Mouse (Mus musculus) MEL-GATA-1-ER (cell line): ENCODE results near the gene Cfap77.
A peak's percentile ranks its signal among the peaks of the same experiment; 100 is the strongest.
"Not testable (repeated sequence)": the region's sequence is repeated elsewhere in the genome, so short reads cannot be mapped to it uniquely, and the experiment has no call there.

Experiments
- DNase-seq: peaks from one replicate; pipeline ENCODE4 v3.0.0-alpha.2; 2012; ENCODE audit warnings: low read depth; ENCODE audit errors: extremely low read depth

Cfap77 gene

DNA sequence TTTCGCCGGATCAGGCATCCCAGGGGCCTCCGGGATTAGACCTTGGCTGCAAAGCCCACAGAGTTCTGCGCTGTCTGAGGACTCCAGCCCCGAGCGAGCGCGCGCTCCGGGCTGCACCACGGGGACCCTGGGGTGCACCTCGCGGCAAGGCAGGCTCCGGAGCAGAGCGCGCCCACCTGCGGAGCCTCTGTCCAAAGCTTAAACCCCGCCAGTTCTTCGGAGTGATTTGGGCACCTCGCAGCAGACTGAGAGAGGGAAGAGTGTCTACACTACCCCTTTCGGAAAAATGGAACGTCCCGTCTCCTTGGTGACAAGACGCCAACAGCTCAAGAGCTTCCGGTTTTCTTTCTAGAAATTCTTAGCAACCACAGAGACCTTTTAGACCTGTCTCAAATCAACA, at the start of gene Cfap77:
Cfap77 (minus strand) TSS at position 76 of the 400 bp plus-strand sequence.
- peak; percentile 83 for DNase-seq

DNA sequence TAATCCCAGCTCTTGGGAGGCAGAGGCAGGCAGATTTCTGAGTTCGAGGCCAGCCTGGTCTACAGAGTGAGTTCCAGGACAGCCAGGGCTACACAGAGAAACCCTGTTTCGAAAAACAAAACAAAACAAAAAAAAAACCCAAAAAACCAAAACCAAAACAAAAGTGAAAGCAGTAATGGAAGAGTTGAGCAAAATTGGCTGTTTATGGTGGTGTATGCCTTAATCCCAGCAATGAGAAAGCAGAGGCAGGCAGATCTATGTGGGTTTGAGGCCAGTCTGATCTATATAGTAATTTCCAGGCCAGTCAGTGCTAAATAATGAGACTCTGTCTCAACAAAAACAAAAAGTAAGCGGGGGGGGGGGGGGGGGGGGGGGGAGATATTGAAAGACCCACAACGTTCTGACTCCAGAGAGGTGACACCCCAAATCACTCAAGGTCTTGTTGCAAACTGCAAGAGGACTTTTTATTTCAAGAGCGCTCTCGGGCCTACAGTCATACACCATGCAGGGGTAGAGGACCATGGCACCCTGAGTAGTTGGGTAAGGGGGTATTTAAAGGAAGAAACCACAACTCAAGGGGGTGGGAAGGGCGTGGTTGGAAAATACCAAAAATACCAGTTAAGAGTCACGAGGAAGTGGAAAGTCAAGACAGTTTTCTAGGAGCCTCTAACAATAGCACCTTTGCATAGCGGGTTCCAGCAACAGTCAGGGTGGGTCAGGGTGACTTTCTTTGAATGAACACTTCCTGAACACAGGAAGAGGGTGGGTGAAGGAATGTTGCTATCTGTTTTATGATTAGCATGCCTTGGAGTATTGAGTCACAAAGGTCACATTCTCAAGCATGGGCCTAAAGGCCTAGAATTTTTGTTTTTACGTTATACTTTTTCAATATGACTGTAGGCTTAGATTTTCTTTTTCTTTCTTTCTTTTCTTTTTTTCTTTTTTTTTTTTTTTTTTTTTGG, 47.8 kb upstream of the Cfap77 start:
- DNase-seq: not testable (repeated sequence)

DNA sequence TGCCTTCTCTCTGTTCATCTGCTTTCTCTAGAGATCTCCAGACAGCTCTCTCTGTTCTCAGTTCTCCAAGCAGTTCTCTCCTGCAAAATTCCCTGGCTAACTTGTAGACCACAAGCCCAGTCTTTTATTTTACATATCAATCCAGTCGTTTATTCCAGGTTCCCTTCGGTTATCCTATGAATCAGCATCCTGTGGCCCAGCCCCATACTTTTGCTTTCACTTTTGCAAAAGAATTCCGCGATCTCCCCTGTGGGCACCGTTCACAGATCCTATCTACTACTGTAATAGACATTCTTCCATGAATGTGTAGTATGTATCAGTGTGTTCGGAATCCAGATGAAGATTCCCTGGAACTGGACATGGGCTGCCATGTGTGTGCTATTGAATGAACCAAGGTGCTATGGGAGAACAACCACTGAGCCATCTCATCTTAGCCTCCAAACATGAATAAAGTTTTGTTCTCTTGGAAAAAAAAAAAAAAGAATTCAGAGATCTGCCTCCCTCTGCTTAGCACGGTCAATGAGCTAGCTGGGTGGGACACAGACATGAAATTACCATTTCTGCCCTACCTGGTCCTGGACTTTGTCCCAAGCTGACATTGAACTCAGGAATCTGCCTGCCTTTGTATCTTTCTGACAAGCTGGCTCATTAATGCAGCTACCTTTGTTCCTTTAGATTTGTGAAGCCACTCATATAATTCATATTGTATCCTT, 46.1 kb upstream of the Cfap77 start:
- no peak for DNase-seq

DNA sequence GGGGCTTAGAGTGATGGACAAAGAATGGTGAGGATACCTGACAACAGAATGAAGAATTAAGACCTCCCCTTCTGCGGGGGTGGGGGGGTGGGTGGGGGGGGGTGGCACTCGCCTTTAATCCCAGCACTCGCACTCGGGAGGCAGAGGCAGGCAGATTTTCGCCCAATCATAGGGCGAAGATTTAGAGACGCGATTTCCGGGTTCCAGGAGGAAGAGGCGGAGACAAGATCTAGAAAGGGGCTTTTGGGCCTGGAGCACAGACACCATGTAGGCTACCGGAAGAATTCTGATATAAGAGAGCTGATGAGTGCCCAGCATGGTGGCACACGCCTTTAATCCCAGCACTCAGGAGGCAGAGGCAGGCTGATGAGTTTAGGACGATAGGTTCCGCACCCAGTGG, 44.8 kb upstream of the Cfap77 start:
- DNase-seq: no peak

DNA sequence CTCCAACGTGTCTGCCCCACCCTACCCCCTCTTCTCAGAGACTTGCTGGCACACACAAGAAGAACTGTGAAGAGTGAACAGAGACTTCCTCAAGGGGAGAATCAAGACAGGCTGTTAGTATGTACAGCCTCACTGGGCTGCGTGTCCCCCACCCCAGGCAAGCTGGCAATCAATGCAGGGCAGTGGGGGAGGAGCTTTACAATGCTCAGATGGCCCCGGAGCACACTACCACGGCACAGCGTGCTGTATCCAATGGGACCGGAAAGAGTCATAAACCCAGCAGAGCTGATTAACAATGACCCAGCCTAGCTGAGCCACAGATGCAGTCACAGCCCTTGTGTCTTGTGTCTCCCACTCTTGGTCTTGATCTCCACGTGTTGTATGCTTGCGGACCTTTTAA, 43.9 kb upstream of the Cfap77 start:
- DNase-seq: no peak

DNA sequence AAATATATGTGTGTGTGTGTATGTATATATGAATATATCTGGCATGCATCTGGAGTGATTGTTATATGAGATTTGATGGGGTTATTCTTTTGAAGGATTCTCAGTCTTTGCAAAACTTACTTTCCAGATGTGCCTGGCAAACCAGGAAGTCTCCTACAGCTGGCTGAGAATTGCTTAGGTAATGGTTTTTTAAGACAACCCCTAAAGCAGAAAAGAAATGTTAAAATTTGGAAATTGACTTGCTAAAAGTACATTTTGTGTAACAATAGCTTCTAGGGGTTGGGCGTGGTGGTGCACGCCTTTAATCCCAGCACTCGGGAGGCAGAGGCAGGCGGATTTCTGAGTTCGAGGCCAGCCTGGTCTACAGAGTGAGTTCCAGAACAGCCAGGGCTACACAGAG, 43.1 kb upstream of the Cfap77 start:
- DNase-seq: not testable (repeated sequence)

DNA sequence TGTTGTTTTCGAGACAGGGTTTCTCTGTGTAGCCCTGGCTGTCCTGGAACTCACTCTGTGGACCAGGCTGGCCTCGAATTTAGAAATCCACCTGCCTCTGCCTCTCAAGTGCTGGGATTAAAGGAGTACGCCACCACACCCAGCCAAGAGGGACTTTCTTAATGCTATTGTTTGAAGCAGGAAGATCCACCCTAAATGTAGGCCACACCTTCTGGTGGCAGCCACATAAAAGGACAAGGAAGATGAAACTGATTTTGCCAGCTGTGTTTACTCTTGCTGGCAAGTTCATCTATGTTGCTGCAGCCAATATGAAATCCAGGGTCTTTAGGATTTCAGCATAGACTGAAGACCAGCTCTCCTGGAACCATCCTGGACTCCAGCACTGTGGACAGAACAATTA, 42.6 kb upstream of the Cfap77 start:
- DNase-seq: no peak

DNA sequence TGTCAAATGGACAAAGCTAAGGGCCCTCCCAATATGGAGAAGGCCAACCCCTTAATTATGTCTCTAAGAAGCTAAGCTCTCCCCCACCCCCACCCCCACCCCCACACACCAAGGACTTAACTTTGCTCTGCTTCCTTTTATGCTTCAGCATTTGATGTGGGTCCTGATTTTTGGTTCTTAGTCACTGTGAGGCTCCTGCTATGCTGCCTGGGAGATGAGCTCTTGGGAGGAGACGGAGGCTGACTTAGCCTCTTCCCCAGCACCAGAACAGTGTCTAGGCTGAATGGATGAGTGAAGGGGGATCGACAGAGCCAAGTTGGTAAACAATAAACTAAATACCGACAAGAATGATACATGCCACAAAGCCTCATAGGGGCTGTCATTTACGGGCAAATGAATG, 41.9 kb upstream of the Cfap77 start:
- DNase-seq: no peak

DNA sequence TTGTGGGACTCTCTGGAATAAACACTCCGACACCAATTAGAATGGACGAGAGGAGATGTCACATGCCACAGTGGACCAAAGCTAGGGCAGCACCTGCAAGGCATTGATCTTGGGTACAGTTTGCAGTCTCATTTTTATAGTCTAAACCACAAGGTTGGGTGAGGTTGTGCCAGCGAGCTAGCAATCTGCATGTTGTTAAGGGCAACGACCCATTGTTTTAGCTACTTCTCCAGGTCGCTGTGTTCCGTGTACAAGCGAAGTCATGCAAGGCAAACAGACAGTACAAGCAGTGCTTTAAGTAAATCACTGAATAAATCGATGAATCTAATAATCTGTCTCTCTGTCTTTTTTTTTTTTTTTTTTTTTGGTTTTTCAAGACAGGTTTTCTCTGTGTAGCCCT, 40.8 kb upstream of the Cfap77 start:
- DNase-seq: no peak

DNA sequence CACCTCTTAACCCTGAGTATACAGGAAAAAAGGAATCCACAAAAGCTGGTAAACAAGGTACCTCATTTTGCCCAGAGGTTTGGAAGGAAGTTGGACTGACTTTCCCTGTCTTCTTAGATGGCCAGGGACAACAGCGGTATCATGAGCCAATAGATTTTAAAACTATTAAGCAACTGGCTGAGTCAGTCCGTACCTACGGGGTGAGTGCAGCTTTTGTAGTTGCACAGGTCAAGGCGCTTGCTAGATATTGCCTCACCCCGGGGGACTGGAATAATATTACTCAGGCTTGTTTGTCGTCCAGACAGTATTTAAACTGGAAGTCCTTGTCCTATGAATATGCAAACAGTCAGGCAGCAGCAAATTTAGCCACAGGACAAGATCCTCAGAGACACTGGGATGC, 34.4 kb upstream of the Cfap77 start:
- not testable (repeated sequence) for DNase-seq

DNA sequence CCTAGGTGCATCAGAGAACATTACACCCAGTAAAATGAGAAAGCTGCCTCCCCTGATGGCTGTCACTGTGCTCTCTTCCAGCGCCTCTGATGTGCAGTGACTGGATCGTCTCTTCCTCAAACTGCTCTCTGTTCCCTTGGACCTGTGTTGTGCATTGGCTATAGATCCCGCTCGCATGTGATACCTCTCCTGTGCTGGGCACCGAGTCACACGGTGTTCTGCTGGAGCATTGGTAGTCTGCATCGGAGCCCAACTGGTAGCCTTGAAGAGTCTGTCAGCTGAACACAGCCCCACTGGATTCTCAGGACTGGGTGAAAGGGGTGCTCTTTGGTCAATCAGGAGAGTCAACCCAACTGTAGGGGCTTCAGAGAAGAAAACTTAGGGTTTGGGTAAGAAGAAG, 31.2 kb upstream of the Cfap77 start:
- DNase-seq: no peak

DNA sequence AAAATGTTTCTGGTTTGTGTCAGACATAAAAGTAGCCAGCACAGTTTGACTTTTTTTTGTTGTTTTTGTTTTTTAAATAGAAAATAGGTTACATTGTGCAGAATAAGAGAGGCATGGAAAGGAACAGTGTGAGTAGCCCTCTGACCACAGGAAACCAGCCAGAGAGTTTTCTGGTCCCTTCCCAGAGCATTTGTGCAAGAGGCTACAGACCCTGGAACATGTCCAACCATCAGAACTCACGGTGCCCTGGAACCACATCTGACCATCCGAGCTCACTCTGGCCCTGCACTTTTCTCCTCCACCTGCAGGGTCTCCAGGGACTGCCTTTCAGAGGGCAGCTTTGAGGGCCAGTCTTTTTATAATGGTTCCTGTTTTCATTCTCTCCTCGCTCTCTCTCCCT, 27.1 kb upstream of the Cfap77 start:
- DNase-seq: no peak

DNA sequence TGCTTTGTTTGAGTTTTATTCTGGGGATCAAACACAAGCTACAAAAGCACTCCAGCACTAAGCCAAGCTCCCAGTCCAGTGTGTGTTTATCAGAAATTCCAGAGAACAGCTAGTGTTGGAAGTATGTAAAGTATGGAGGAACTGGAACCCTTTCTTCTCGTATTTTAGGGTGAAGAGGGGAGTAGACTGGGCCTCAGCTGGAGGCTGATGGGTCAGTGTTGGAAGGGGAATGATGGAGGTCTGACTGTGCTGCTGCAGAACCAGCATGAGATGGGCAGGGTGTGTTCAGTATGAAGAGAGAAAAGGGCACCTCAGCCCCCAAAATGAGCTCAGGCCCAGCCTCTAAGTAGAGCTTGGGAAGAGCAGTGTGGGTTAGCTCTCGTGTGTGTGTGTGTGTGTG, 21.4 kb upstream of the Cfap77 start:
- DNase-seq: no peak

DNA sequence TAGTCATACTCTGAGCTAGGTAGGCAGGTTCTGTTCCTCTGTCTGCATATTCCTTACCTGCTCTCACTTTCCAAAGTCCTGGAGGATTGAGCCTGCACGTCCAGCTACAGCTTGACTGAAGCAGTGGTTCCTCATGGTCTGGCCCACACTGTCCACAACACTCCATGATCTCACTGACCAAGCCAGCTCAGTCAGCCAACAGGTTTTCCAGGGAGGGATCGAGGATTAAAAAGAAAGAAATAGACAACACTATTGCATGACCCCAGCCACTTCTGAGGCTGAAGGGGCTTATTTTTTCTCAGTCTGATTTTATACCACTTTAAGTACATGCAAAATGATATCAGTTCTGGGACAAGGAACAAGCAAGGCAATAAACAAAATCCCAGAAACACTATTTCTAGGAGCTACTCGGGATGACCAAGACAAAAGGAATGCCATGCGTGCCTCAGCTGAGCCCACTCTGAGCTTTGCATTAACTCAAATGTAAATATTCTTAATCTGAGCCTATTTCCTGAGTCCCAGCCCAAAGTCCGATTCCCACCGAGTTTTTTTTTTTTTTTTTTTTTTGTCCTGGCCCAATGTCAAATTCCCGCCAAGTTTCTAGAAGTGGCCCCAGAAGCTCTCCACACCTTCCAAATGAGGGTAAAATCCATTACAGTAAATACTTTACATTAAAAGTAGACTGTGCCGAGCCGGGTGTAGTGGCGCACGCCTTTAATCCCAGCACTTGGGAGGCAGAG, 20.6 kb upstream of the Cfap77 start:
- DNase-seq: no peak

DNA sequence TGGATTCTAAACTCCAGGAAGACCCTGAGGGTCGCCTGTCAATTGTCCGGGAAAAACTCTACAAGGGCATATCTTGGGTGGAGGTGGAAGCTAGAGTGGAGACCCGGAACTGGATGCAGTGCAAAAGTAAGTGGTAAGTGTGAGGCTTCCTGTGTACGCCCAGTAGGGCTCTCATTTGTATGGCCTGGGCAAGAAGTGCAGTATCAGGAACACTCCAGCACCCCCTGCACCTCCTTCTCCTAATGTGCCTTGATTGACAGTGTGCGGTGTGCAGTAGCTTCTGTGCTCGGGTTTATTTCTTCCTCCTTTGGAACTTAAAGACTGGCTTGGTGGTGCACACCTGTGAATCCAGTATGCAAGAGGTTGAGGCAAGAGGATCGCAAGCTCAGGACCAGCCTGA, 19.8 kb upstream of the Cfap77 start:
- DNase-seq: no peak

DNA sequence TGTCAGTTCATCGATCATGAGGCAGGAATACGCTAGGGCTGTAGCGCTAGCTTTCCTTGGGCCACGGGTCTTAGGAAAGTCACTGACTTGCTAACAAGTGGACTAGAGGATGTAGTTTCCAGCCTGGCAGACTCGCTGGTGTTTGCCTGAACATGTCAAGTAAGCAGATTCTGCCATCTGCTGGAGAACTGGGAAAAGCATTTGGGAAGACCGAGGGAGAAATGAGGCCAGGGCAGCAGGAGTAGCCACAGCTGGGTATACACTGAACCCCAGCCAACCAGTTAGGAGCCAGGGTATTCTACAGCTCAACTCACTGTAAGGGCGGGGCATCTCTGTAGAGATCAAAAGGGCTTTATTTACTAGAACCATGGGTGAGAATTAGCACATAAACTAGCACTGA, 11.5 kb upstream of the Cfap77 start:
- no peak for DNase-seq

DNA sequence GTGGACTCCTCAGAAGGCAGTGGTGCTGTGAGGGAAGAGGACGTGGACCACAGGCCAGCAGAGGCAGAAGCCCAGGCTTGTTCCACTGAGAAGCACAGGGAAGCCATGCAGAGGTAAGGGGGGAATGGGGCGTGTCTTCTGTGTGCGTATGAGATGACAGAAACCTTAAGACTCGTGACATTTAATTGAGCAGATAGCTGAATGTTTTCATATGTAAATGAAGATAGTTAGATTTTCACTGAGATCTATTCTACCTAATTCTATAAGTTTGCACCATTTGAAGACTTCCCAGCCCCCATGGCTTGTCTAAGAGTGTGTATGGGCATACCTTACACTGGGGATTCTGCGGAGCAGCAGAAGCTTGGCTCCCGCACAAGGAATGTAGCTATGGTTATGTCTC, 10.9 kb upstream of the Cfap77 start:
- DNase-seq: no peak

DNA sequence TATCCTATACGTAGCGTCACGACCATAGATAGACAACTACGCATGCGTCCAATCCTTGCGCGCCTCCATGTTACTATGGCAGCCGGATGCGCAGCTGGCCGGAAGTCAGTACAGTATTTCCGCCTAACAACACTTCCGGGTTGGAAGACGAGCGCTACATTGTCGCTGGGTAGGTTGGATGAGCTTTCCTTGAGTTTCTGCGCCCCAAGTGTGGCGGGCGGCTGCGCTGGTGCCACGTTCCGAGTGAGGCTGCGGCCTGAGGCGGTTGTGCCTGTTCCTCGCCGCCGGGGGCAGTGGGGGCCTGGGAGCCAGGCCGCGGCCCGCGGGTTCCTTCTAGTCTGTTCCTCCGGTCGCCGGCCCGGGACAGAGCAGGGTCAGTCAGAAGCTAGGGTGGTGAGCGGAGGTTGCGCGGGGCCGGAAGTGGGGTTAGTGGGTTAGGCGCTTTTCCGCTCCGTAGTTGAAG, 5.3 kb upstream of the Cfap77 start, which contains the start of gene Ttf1:
Ttf1 (plus strand) TSS at position 128 of the 463 bp plus-strand sequence.
- DNase-seq: peak; percentile 92

DNA sequence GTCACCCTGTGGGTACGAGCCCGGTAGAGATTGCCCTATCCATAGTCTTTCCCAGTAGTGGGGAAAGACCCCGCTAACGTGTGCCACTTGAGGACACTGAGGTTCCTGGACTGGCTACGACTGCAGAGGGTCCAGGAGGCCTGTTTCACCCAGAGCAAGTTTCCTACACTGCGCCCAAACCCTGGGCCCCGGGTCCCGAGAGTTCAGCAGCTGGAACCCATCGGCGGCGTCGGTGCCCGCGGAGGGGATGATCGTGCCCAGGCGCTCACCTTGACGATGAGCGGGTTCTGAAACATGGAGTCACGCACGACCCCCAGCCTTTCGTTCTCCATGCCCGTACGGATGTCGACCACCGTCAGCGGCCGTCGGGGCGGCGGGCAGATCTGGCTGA, 326 bp downstream of the Cfap77 start:
- DNase-seq: no peak

DNA sequence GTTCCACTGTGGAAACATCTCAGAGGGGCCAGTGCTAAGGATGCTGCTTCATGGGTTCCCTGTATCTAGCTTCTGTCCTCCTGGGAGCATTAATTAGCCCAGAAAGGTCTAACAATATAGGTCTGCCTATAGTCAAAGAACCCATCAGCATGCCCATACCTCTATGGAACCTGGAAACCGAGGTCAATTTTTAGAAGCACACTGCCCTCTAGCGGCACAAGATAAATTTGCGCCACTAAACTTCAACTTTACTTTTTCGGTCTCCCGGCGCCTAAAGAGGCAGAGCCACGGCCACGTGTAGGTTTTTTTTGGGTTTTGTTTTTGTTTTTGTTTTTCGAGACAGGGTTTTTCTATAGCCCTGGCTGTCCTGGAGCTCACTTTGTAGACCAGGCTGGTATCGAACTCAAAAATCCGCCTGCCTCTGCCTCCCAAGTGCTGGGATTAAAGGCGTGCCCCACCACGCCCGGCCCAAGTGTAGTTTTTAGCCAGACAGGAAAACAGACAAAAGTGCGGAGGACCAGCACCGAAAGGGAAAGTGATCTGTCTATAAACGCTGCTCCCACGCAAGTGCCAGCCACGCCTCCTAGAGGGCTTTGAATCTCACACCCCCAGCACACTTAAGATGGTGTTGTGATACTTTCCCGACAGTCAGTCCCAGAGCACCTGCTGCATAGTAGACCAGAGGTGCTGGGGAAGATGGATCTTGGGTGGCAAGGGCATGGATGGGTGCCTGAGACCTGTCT, 893 bp downstream of the Cfap77 start:
- DNase-seq: peak; percentile 67

DNA sequence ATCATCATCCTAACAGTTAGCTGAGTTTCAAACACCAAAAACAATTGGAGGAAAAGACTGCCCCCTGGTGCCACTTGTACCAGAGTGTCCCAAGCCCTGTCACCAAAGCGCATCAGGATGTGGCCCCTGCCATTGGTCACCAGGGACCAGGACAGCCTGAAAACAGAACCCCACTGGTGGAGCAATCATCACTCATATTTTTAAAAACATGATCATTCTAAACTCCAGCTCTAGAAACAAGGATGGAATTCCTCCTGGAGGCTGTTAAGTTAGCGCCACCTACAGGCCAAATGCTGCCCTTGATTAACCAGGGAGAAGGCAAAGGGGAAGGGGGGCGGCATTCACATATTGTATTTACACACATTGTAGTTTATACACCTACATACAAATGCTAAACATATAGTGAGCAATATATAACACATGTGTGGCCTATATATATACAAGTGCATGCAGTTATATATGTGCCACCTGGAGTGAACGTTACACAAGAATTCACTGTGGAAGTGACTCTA, 1.9 kb downstream of the Cfap77 start:
- peak; percentile 65 for DNase-seq
